Mouse (Mus musculus) forebrain, embryonic 14.5 days (tissue): ENCODE data around the gene Pcnp. TPM values are rescaled to one million over a fixed set of nuclear protein-coding genes. Genes with fewer than 3 reads are reported as not detected.
"Not testable (repeated sequence)": the region's sequence is repeated elsewhere in the genome, so short reads cannot be mapped to it uniquely, and the experiment has no call there.

Experiments
- ATAC-seq: fragments of 200-750 bp; cut with Nextera tagmentation; 2 replicates; pipeline ENCODE4 v1.8.0; 2017; ENCODE audit warnings: mild to moderate bottlenecking, moderate library complexity
- DNase-seq: peaks from one replicate; pipeline ENCODE4 v3.0.0-alpha.2; 2015; ENCODE audit warnings: low spot score
- H3K27ac ChIP-seq: fragments of 300-500 bp; sonication (generic); 2 replicates; pipeline ENCODE4 v1.5.1; 2014; ENCODE audit warnings: low read depth, mild to moderate bottlenecking, control low read depth, low read length, moderate library complexity
- H3K27me3 ChIP-seq: fragments of 300-500 bp; sonication (generic); replicated peaks from 2 replicates; pipeline ENCODE4 v1.6.1; 2014; ENCODE audit warnings: low read length, control low read depth, mixed read lengths; ENCODE audit not compliant: control insufficient read depth, insufficient read depth
- H3K36me3 ChIP-seq: fragments of 300-500 bp; sonication (generic); 2 replicates; pipeline ENCODE4 v1.6.1; 2014; ENCODE audit warnings: low read length, control low read depth; ENCODE audit not compliant: control insufficient read depth, insufficient read depth
- H3K4me1 ChIP-seq: fragments of 300-500 bp; sonication (generic); 2 replicates; pipeline ENCODE4 v1.6.1; 2014; ENCODE audit warnings: antibody characterized with exemption, low read length, control low read depth; ENCODE audit not compliant: control insufficient read depth, insufficient read depth
- H3K4me2 ChIP-seq: fragments of 300-500 bp; sonication (generic); 2 replicates; pipeline ENCODE4 v1.6.1; 2014; ENCODE audit warnings: mild to moderate bottlenecking, control low read depth, low read length
- H3K4me3 ChIP-seq: fragments of 300-500 bp; sonication (generic); 2 replicates; pipeline ENCODE4 v1.5.1; 2014; ENCODE audit warnings: low read depth, low read length, control low read depth
- H3K9ac ChIP-seq: fragments of 300-500 bp; sonication (generic); 2 replicates; pipeline ENCODE4 v1.6.1; 2014; ENCODE audit warnings: mild to moderate bottlenecking, low read length, control low read depth, moderate library complexity
- H3K9me3 ChIP-seq: fragments of 300-500 bp; sonication (generic); replicated peaks from 2 replicates; pipeline ENCODE4 v1.6.1; 2016; ENCODE audit warnings: low read length, control low read depth, mixed read lengths; ENCODE audit not compliant: control insufficient read depth
- WGBS: fragments of 180-500 bp; shearing (Covaris S2); extraction: QIAGEN DNeasy Blood & Tissue Kit; methylation state at CpG from one replicate; pipeline ENCODE4 v1.1.7; 2014; 5-methylcytosine and 5-hydroxymethylcytosine counted together
- microRNA-seq: library from miRNA; unstranded; fragments of <30 nt; microRNA quantifications from one replicate; pipeline ENCODE4, GENCODE M21; 2016
- polyA plus RNA-seq: library from polyadenylated mRNA; unstranded; fragments of >200 nt; fragmentation: Nextera tagmentation; extraction: Ambion mirVana; gene quantifications from 2 replicates; pipeline ENCODE4 v1.2.1, GENCODE M21; 2014

Gene Pcnp
- polyA plus RNA-seq, 1 experiment from 2014 or later, result 252 TPM

- Histone ChIP-seq H3K27me3 (no peaks in the 10 kb centered on the region), H3K4me1 (peaks cover 6% of the 10 kb centered on the region), H3K4me3 (no peak overlapping the region), H3K27ac (no peak overlapping the region), H3K4me2 (no peak overlapping the region), H3K9ac (no peak overlapping the region), H3K9me3 (no peaks in the 10 kb centered on the region), H3K36me3 (peaks cover 10% of the 10 kb centered on the region)
- DNase-seq (peak; percentile 34), ATAC-seq (no peak)
- WGBS, result 67% methylated on average over 4 of the region's 4 CpGs
Observed at GRCm38 (mm10) chr16:55964126-55964949, 65.2 kb downstream of the Pcnp start.

- ATAC-seq, result not testable (repeated sequence)
Observed at GRCm38 (mm10) chr16:55963068-55963467, 66.5 kb downstream of the Pcnp start.

More at GRCm38 (mm10) chr16:55963068-55963467, 66.5 kb downstream of the Pcnp start:
- H3K4me1 ChIP-seq, H3K4me3 ChIP-seq, H3K27ac ChIP-seq, H3K27me3 ChIP-seq, H3K36me3 ChIP-seq, DNase-seq, H3K9ac ChIP-seq, H3K9me3 ChIP-seq, H3K4me2 ChIP-seq: not testable (repeated sequence)
- WGBS, result 88% methylated on average over 6 of the region's 11 CpGs

Small RNAs within 50 kb of the gene (microRNA-seq; reads per million reads assigned to microRNA genes)
- not detected for gene Gm24047

Other genes with a start within 250 kb of the Pcnp start
- 0.99 and 1.3 TPM in 2 replicates for gene Nfkbiz, start 190.8 kb downstream of the Pcnp start, polyA plus RNA-seq
- gene Nxpe3, start 134.5 kb downstream of the Pcnp start, polyA plus RNA-seq, result 1.3 and 1.5 TPM in 2 replicates
- 15.8 and 19.4 TPM in 2 replicates for gene Cep97, start 94.9 kb downstream of the Pcnp start, polyA plus RNA-seq
- gene Rpl24, start 63.5 kb downstream of the Pcnp start, polyA plus RNA-seq, result 630 and 738 TPM in 2 replicates
- 15.0 and 20.3 TPM in 2 replicates for gene Zbtb11, start 55.9 kb downstream of the Pcnp start, polyA plus RNA-seq
- gene Trmt10c, start 8.1 kb upstream of the Pcnp start, polyA plus RNA-seq, result 28.1 and 29.8 TPM in 2 replicates
- 47.5 and 52.2 TPM in 2 replicates for gene Senp7, start 18.6 kb upstream of the Pcnp start, polyA plus RNA-seq
- gene Impg2, start 174.6 kb upstream of the Pcnp start, polyA plus RNA-seq, result 0.25 and 0.27 TPM in 2 replicates